Mouse (Mus musculus): ENCODE data around the gene Usp17lb.
"Not testable (repeated sequence)": the region's sequence is repeated elsewhere in the genome, so short reads cannot be mapped to it uniquely, and the experiment has no call there.

Gene Usp17lb

GRCm38 (mm10) chr7:104842503-104842902 is at the start of gene Usp17lb:
Gene Usp17lb (minus strand): TSS chr7:104842603.
- DNase-seq (ENCODE audit: low spot score), result no peak

- DNase-seq (ENCODE audit: low spot score), result no peak
These were observed 35.3 kb upstream of the Usp17lb start, which contains the start of gene Olfr665 for GRCm38 (mm10) chr7:104877731-104878130. Gene Olfr665 (plus strand): TSS chr7:104878031.

GRCm38 (mm10) chr7:104861381-104861780 is 19.0 kb upstream of the Usp17lb start:
- DNase-seq (ENCODE audit: low spot score), result no peak

GRCm38 (mm10) chr7:104857683-104858082 is 15.3 kb upstream of the Usp17lb start:
- no peak for DNase-seq (ENCODE audit: low spot score)

GRCm38 (mm10) chr7:104856709-104857108 is 14.3 kb upstream of the Usp17lb start, which contains the start of gene Usp17la:
Gene Usp17la (plus strand): TSS chr7:104857009.
- DNase-seq (ENCODE audit: low spot score), result not testable (repeated sequence)

GRCm38 (mm10) chr7:104855248-104855750 is 12.9 kb upstream of the Usp17lb start:
- DNase-seq (ENCODE audit: low spot score), result no peak

- DNase-seq (ENCODE audit: low spot score), result not testable (repeated sequence)
These were observed 9.1 kb upstream of the Usp17lb start for GRCm38 (mm10) chr7:104851546-104851945.

GRCm38 (mm10) chr7:104843731-104844287 is 1.4 kb upstream of the Usp17lb start:
- DNase-seq (ENCODE audit: low spot score), result no peak

- not testable (repeated sequence) for DNase-seq (ENCODE audit: low spot score)
These were observed 32.1 kb downstream of the Usp17lb start for GRCm38 (mm10) chr7:104810335-104810734.

- DNase-seq (ENCODE audit: low spot score), result no peak
These were observed 51.6 kb downstream of the Usp17lb start for GRCm38 (mm10) chr7:104790796-104791195.
